Mouse (Mus musculus) stomach, embryonic 15.5 days (tissue): ENCODE data around the gene Stx8. TPM values are rescaled to one million over a fixed set of nuclear protein-coding genes. Genes with fewer than 3 reads are reported as not detected.

Experiments used
- ATAC-seq: fragments of 200-750 bp; cut with Nextera tagmentation; 2 replicates; pipeline ENCODE4 v1.8.0; 2017; ENCODE audit warnings: low read depth, moderate number of reproducible peaks, moderate TSS enrichment; ENCODE audit not compliant: insufficient read depth, low FRiP score
- H3K27ac ChIP-seq: fragments of 300-500 bp; sonication (generic); 2 replicates; pipeline ENCODE4 v1.5.1; 2015; ENCODE audit warnings: mild to moderate bottlenecking, inconsistent platforms
- H3K27me3 ChIP-seq: fragments of 300-500 bp; sonication (generic); replicated peaks from 2 replicates; pipeline ENCODE4 v1.6.1; 2015; ENCODE audit warnings: inconsistent platforms
- H3K36me3 ChIP-seq: fragments of 300-500 bp; sonication (generic); 2 replicates; pipeline ENCODE4 v1.6.1; 2015; ENCODE audit warnings: inconsistent platforms
- H3K4me1 ChIP-seq: fragments of 300-500 bp; sonication (generic); 2 replicates; pipeline ENCODE4 v1.6.1; 2015; ENCODE audit warnings: inconsistent platforms
- H3K4me2 ChIP-seq: fragments of 300-500 bp; sonication (generic); 2 replicates; pipeline ENCODE4 v1.6.1; 2015; ENCODE audit warnings: mild to moderate bottlenecking, inconsistent platforms
- H3K4me3 ChIP-seq: fragments of 300-500 bp; sonication (generic); replicated peaks from 2 replicates; pipeline ENCODE4 v1.5.1; 2015; ENCODE audit warnings: inconsistent platforms
- H3K9ac ChIP-seq: fragments of 300-500 bp; sonication (generic); 2 replicates; pipeline ENCODE4 v1.6.1; 2015; ENCODE audit warnings: inconsistent platforms
- H3K9me3 ChIP-seq: fragments of 300-500 bp; sonication (generic); 2 replicates; pipeline ENCODE4 v1.6.1; 2016; ENCODE audit warnings: inconsistent platforms
- WGBS: fragments of 180-500 bp; shearing (Covaris S2); methylation state at CpG from one replicate; pipeline ENCODE4 v1.1.7; 2015; 5-methylcytosine and 5-hydroxymethylcytosine counted together
- polyA plus RNA-seq: library from polyadenylated mRNA; unstranded; fragments of >200 nt; fragmentation: Nextera tagmentation; extraction: Ambion mirVana; gene quantifications from 2 replicates; pipeline ENCODE4 v1.2.1, GENCODE M21; 2015

Stx8 gene
- polyA plus RNA-seq, 1 experiment from 2014 or later: 55.9 TPM

DNA sequence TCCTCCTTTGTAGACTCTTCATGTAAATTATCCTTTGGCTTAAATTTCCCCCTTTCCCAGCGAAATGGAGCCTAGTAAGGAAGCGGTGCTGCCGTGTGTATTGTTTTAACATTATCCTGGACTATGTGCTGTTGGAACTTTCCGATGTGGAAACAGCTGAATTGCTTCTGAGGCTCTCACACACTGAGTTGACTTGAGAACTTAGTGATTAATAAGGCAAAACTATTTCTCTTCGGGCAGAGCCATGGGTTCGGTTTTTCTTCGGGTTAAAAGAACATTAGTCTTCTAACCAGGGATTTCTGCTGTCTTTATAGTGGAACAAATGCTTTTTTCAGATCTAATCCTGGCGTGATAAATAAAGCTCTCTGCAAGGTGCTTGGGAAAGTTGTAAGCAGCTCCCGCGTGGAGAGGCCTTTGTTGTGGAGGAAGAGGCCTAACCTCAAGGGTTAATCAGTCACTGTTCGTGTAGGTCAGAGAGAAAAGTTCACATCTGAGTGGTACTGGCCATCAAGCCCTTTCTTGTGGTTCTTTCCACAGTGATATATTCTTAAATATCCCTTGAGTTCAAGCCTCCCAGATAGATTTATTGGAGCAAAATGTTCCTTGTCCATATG lies 106.7 kb downstream of the Stx8 start:
- Histone ChIP-seq H3K27me3 (no peaks in the 10 kb centered on the region), H3K36me3 (no peaks in the 10 kb centered on the region), H3K4me3 (no peak overlapping the region), H3K9me3 (no peaks in the 10 kb centered on the region), H3K27ac (peak overlapping the region; percentile 29), H3K9ac (no peak overlapping the region), H3K4me1 (peaks cover 20% of the 10 kb centered on the region; the same call in 1 of the 2 replicates), H3K4me2 (no peak overlapping the region)
- no peak for ATAC-seq
- WGBS: 22% methylated on average over 11 of the region's 11 CpGs

GRCm38 (mm10) chr11:68074686-68075085 lies 108.7 kb downstream of the Stx8 start:
- WGBS: 33% methylated on average over 5 of the region's 5 CpGs
- no peaks in the 10 kb centered on the region for H3K27me3 ChIP-seq
- H3K9me3 ChIP-seq: no peaks in the 10 kb centered on the region
- H3K27ac ChIP-seq: no peak overlapping the region
- no peak overlapping the region for H3K9ac ChIP-seq
- no peak overlapping the region for H3K4me2 ChIP-seq
- no peak overlapping the region for H3K4me3 ChIP-seq
- H3K4me1 ChIP-seq: peaks cover 20% of the 10 kb centered on the region; the same call in 1 of the 2 replicates
- no peak for ATAC-seq
- H3K36me3 ChIP-seq: no peaks in the 10 kb centered on the region

DNA sequence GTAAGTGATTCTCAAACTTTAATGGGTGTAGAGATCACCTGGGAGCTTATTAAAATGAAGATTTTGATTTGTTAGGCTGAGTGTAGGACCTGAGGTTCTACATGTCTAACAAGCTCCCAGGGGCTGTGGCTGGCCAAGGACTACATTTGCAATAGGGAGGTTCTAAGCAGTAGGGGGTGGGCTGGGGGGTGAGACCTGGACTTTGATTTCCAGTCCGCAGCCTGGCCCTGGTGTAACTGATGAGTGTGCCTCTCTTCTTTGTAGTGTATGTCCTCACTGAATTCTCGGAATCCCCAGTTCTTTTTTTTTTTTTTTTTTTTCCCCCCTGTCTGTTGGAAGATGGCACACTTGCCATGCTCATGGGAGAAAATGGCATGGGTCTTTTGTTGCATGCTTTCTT lies 109.3 kb downstream of the Stx8 start:
- no peak for ATAC-seq
- Histone ChIP-seq H3K27ac (0 out of 2 replicates have a peak overlapping the region, but pooled peaks have one; percentile 5), H3K36me3 (no peaks in the 10 kb centered on the region), H3K27me3 (no peaks in the 10 kb centered on the region), H3K4me1 (peaks cover 20% of the 10 kb centered on the region; the same call in 1 of the 2 replicates), H3K4me2 (no peak overlapping the region), H3K9ac (no peak overlapping the region), H3K9me3 (no peaks in the 10 kb centered on the region), H3K4me3 (no peak overlapping the region)
- WGBS: 76% methylated on average over 2 of the region's 2 CpGs

DNA sequence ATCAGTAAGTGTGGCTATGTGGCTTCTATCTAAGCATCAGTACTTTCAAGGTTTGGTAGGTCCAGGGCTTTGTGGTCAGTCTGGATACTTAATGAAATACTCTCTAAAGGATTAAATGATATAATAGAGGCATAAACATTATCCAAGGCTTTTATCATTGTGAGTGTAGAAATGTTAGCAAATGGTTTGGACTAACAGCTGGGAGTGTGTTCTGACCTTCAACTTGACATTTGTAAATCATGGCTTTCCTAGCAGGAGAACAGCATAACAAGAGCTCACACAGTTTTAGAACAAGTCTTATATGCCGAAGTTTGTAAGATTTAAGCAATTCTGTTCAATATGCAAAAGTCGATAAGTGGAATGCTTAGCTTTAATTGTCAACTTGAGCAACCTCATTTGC lies 113.8 kb downstream of the Stx8 start:
- no peak for ATAC-seq
- H3K4me3 ChIP-seq: no peak overlapping the region
- 67% methylated on average over 2 of the region's 2 CpGs for WGBS

GRCm38 (mm10) chr11:68080999-68081398 lies 115.0 kb downstream of the Stx8 start:
- Histone ChIP-seq H3K4me2 (no peak overlapping the region), H3K4me1 (no peaks in the 10 kb centered on the region), H3K9me3 (no peaks in the 10 kb centered on the region), H3K36me3 (no peaks in the 10 kb centered on the region), H3K27me3 (no peaks in the 10 kb centered on the region), H3K4me3 (no peak overlapping the region), H3K27ac (no peak overlapping the region), H3K9ac (no peak overlapping the region)
- no peak for ATAC-seq
- WGBS: 82% methylated on average over 2 of the region's 2 CpGs

More for the DNA sequence above, 113.8 kb downstream of the Stx8 start:
- no peak overlapping the region for H3K27ac ChIP-seq
- H3K4me1 ChIP-seq: no peaks in the 10 kb centered on the region
- H3K36me3 ChIP-seq: no peaks in the 10 kb centered on the region
- no peak overlapping the region for H3K9ac ChIP-seq
- no peak overlapping the region for H3K4me2 ChIP-seq
- H3K9me3 ChIP-seq: no peaks in the 10 kb centered on the region
- no peaks in the 10 kb centered on the region for H3K27me3 ChIP-seq

- H3K27me3 ChIP-seq: no peaks in the 10 kb centered on the region
- no peak overlapping the region for H3K4me3 ChIP-seq
- no peak overlapping the region for H3K9ac ChIP-seq
- H3K9me3 ChIP-seq: no peaks in the 10 kb centered on the region
- ATAC-seq: no peak
- no peak overlapping the region for H3K27ac ChIP-seq
- H3K4me1 ChIP-seq: peaks cover 5% of the 10 kb centered on the region
- no peak overlapping the region for H3K4me2 ChIP-seq
- 88% methylated on average over 12 of the region's 12 CpGs for WGBS
- no peaks in the 10 kb centered on the region for H3K36me3 ChIP-seq
These were observed 116.8 kb downstream of the Stx8 start for GRCm38 (mm10) chr11:68082756-68083155.

DNA sequence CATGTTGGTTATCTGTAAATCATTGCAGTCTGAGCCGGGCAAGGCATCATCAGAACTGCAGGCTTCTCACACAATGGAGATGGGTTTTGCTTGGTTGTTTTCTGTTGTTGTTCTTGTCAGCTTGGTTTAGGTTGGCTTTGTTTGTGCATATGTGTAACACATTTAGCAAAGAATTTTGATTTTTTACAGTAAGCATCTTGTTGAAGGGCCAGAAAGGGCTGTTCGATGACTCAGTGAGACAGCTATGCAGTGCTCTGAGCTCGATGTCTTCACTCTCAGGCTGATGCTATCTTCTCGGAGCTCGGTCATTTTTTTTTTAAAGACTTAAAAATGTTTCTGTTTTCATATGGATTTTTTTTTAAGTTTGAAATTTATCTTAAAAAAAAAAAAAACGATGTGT lies 117.6 kb downstream of the Stx8 start:
- H3K27me3 ChIP-seq: no peaks in the 10 kb centered on the region
- no peak overlapping the region for H3K4me2 ChIP-seq
- H3K36me3 ChIP-seq: no peaks in the 10 kb centered on the region
- H3K27ac ChIP-seq: no peak overlapping the region; the same call in 1 of the 2 replicates
- peaks cover 5% of the 10 kb centered on the region for H3K4me1 ChIP-seq
- ATAC-seq: no peak
- no peaks in the 10 kb centered on the region for H3K9me3 ChIP-seq
- H3K9ac ChIP-seq: no peak overlapping the region
- 64% methylated on average over 6 of the region's 6 CpGs for WGBS
- H3K4me3 ChIP-seq: no peak overlapping the region

GRCm38 (mm10) chr11:68086221-68086620 lies 120.2 kb downstream of the Stx8 start:
- H3K4me2 ChIP-seq: no peak overlapping the region
- H3K9me3 ChIP-seq: no peaks in the 10 kb centered on the region
- H3K9ac ChIP-seq: no peak overlapping the region
- H3K27me3 ChIP-seq: no peaks in the 10 kb centered on the region
- H3K4me3 ChIP-seq: no peak overlapping the region
- H3K36me3 ChIP-seq: no peaks in the 10 kb centered on the region
- peaks cover 22% of the 10 kb centered on the region for H3K4me1 ChIP-seq
- WGBS: 52% methylated on average over 9 of the region's 9 CpGs
- ATAC-seq: peak; percentile 47; the same call in 1 of the 2 replicates
- peak overlapping the region; percentile 79 for H3K27ac ChIP-seq

GRCm38 (mm10) chr11:68089426-68089825 lies 123.4 kb downstream of the Stx8 start:
- Histone ChIP-seq H3K4me1 (peaks cover 22% of the 10 kb centered on the region), H3K36me3 (no peaks in the 10 kb centered on the region), H3K9me3 (no peaks in the 10 kb centered on the region), H3K27ac (no peak overlapping the region), H3K4me2 (no peak overlapping the region), H3K27me3 (no peaks in the 10 kb centered on the region), H3K9ac (no peak overlapping the region), H3K4me3 (no peak overlapping the region)
- 45% methylated on average over 9 of the region's 9 CpGs for WGBS
- ATAC-seq: no peak

DNA sequence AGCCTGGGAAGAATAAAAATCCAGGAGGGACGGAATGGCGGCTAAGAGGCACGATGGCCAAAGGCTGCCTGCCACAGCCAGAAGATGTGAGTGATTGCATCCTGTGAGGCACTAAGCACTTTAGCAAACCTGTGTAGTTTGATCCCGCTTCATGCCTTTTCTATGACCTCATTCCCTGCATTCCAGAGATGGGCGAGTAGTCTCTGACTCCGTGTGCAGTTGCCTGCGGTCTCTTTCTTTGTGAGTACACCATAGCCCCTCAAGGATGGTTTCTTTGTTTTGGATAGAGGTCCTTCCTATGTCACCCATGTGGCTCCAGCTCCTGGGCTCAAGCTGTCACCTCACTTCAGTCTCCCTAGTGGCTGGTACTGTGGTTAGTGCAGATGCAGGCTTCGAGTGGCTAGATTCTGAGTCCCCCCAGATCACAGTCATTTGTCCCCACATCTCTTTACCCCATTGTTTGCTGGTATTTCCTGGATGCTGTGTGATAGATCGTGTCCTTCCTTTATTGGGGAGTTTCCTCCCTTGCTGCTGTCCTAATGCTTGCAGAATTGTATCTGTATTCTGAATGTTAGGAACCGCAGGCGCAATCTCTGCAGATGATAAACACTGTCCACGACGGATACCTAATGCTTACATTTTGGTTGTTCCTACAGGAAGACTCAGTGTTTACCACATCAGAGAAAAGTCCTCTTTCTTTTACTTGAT lies 124.0 kb downstream of the Stx8 start:
- H3K9me3 ChIP-seq: no peaks in the 10 kb centered on the region
- no peak overlapping the region for H3K4me2 ChIP-seq
- H3K36me3 ChIP-seq: no peaks in the 10 kb centered on the region
- no peak overlapping the region for H3K9ac ChIP-seq
- H3K4me3 ChIP-seq: no peak overlapping the region
- peak; percentile 43; the same call in 1 of the 2 replicates for ATAC-seq
- H3K4me1 ChIP-seq: peaks cover 22% of the 10 kb centered on the region
- WGBS: 25% methylated on average over 13 of the region's 13 CpGs
- no peak overlapping the region; the same call in 1 of the 2 replicates for H3K27ac ChIP-seq
- no peaks in the 10 kb centered on the region for H3K27me3 ChIP-seq

DNA sequence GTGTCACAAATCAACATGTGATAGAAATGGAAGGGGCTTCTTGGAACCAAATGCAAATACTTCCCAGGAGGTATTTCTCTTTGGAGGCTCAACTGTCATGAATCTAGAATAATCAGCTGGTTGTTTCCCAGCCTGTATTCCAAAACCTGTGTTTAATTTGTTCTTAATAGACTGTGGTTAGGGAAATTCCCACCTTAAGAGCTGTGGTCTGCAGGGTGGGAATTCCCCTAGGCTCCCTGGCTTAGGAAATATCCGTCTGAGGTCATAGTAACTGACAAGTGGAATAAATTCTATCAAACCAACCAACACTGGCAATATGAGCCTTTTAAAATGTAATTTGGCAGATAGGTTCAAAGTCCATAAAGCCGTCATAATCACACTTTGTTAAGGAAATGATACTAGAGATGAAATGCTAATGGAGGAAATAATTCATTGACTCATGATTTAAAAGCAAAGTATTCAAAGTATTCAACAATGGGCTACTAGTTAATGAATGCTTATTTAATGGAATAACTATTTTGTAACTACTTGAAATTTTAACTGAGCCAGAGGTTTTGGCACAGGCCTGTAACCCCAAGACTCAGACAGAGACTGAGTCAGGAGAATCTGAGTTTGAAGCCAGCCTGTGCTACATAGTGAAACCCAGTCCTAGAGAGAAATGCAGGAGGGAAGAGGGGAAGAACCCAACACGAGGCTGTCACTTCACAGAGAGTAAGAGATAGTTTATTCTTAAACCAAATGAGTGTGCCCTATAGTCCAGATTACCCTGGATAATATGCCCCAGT lies 126.2 kb downstream of the Stx8 start:
- no peak overlapping the region for H3K4me2 ChIP-seq
- WGBS: 59% methylated on average over 3 of the region's 3 CpGs
- ATAC-seq: no peak
- H3K9me3 ChIP-seq: no peaks in the 10 kb centered on the region
- no peaks in the 10 kb centered on the region for H3K36me3 ChIP-seq
- H3K27ac ChIP-seq: no peak overlapping the region
- no peaks in the 10 kb centered on the region for H3K27me3 ChIP-seq
- peaks cover 16% of the 10 kb centered on the region; the same call in 1 of the 2 replicates for H3K4me1 ChIP-seq
- no peak overlapping the region for H3K4me3 ChIP-seq
- no peak overlapping the region for H3K9ac ChIP-seq

DNA sequence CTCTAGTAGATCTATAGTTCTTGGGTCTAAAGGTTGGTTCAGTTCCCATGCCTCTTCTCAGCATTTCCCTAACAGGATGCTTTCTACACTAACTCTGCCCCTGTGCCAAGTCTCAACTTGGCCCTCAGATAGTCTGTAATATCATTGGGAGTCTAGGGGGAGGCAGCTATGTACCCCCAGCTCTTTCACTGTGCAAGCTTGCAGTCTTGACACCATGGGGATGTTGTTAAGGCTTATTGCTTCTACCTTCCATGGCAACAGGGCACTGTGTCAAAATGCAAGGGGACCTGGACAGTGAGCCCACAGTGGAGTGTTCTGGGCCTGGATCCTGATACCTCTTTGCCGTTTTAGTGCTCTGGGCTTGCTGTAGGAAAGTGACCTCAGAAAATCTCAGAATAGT lies 135.6 kb downstream of the Stx8 start:
- ATAC-seq: no peak
- H3K4me2 ChIP-seq: no peak overlapping the region
- no peaks in the 10 kb centered on the region for H3K9me3 ChIP-seq
- no peaks in the 10 kb centered on the region for H3K4me1 ChIP-seq
- WGBS: 94% methylated on average over 1 of the region's 1 CpGs
- H3K4me3 ChIP-seq: no peak overlapping the region
- no peaks in the 10 kb centered on the region for H3K36me3 ChIP-seq
- no peaks in the 10 kb centered on the region for H3K27me3 ChIP-seq
- no peak overlapping the region for H3K27ac ChIP-seq
- H3K9ac ChIP-seq: no peak overlapping the region
